Mouse (Mus musculus) heart, postnatal 0 days (tissue): ENCODE data around the gene Cpd. TPM values are rescaled to one million over a fixed set of nuclear protein-coding genes. Genes with fewer than 3 reads are reported as not detected.

Experiments
- ATAC-seq: fragments of 200-750 bp; cut with Nextera tagmentation; 2 replicates; pipeline ENCODE4 v1.8.0; 2017; ENCODE audit warnings: low read depth, moderate number of reproducible peaks, moderate library complexity; ENCODE audit not compliant: insufficient read depth
- DNase-seq: peaks from one replicate; pipeline ENCODE4 v3.0.0-alpha.2; 2016; ENCODE audit warnings: low spot score
- H3K27ac ChIP-seq: fragments of 300-500 bp; sonication (generic); 2 replicates; pipeline ENCODE4 v1.5.1; 2014; ENCODE audit warnings: low read depth, mild to moderate bottlenecking
- H3K27me3 ChIP-seq: fragments of 300-500 bp; sonication (generic); 2 replicates; pipeline ENCODE4 v1.6.1; 2014; ENCODE audit warnings: low read length, mixed read lengths; ENCODE audit not compliant: control insufficient read depth, insufficient read depth
- H3K36me3 ChIP-seq: fragments of 300-500 bp; sonication (generic); replicated peaks from 2 replicates; pipeline ENCODE4 v1.6.1; 2014; ENCODE audit warnings: low read length, mixed read lengths; ENCODE audit not compliant: control insufficient read depth, insufficient read depth
- H3K4me1 ChIP-seq: fragments of 300-500 bp; sonication (generic); 2 replicates; pipeline ENCODE4 v1.6.1; 2014; ENCODE audit warnings: antibody characterized with exemption; ENCODE audit not compliant: control insufficient read depth, insufficient read depth
- H3K4me2 ChIP-seq: fragments of 300-500 bp; sonication (generic); 2 replicates; pipeline ENCODE4 v1.6.1; 2014; ENCODE audit warnings: low read depth, mild to moderate bottlenecking, low read length, moderate library complexity
- H3K4me3 ChIP-seq: fragments of 300-500 bp; sonication (generic); 2 replicates; pipeline ENCODE4 v1.5.1; 2014; ENCODE audit warnings: low read depth, low read length
- H3K9ac ChIP-seq: fragments of 300-500 bp; sonication (generic); replicated peaks from 2 replicates; pipeline ENCODE4 v1.6.1; 2014; ENCODE audit warnings: low read depth, low read length, mixed read lengths
- H3K9me3 ChIP-seq: fragments of 300-500 bp; sonication (generic); replicated peaks from 2 replicates; pipeline ENCODE4 v1.6.1; 2016; ENCODE audit warnings: low read length; ENCODE audit not compliant: control insufficient read depth
- CTCF ChIP-seq: IDR thresholded peaks from 2 replicates; pipeline ENCODE4 v1.5.1; 2016; ENCODE audit warnings: antibody characterized with exemption, control low read depth, low read depth
- EP300 ChIP-seq: IDR thresholded peaks from 2 replicates; pipeline ENCODE4 v1.6.1; 2016; ENCODE audit warnings: antibody characterized with exemption, low read depth
- WGBS: fragments of 180-500 bp; shearing (Covaris S2); extraction: QIAGEN DNeasy Blood & Tissue Kit; methylation state at CpG from one replicate; pipeline ENCODE4 v1.1.7; 2014; 5-methylcytosine and 5-hydroxymethylcytosine counted together
- polyA plus RNA-seq: library from polyadenylated mRNA; unstranded; fragments of >200 nt; fragmentation: Nextera tagmentation; extraction: Ambion mirVana; gene quantifications from 2 replicates; pipeline ENCODE4 v1.2.1, GENCODE M21; 2015
- total RNA-seq: library from RNA; depleted of rRNA; stranded (reverse); fragments of >200 nt; gene quantifications from 2 replicates; pipeline ENCODE4 v1.2.3, GENCODE M21; 2014; ENCODE audit warnings: low replicate concordance

Cpd gene
- total and polyA plus RNA-seq, 2 experiments from 2014 or later, result 8.6 to 66.9 TPM

DNA sequence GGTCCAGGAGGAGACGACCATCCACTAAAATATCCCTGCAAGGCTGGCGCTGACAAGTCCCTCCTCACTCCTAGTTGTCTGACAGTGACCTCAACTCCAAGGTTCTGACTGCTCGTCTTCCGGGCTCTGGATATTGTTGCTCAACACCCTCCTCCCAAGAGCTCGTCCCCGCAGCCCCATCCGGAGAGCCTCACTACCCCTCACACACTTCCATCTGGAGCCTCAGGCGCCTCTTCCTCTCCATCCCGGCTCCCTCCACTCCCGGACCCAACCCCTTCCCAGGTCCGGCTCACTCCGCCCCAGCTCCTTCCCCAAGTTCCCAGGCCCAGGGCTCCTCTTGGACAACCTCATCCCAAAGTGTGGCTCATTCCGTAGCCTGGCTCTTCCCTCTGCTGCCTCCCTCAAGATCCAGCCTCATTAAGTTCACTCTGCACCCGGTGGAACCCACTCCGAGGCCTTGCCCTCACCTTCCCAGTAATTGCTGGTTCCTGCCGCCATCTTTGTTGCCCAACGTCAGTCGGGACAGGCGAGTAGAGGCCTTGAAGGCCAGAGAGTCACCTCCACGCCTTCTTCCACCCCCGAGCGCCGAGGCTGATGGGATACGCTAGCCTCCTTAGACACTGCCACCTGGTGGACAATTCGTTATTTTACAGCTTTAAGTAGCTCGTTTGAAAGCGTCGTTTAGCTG, 83.6 kb downstream of the Cpd start, which contains the start of gene Gosr1:
Gene Gosr1, minus strand, starts transcription at position 527 of the 688 bp plus-strand sequence.
- Histone ChIP-seq H3K9me3 (no peaks in the 10 kb centered on the region), H3K9ac (peak within 1 kb of the TSS; percentile 94), H3K4me1 (peaks cover 4% of the 10 kb centered on the region; the same call in 1 of the 2 replicates), H3K36me3 (peaks cover 28% of the 10 kb centered on the region), H3K4me2 (peak within 1 kb of the TSS; percentile 73), H3K4me3 (peak within 1 kb of the TSS; percentile 86), H3K27ac (peak within 1 kb of the TSS; percentile 90), H3K27me3 (no peaks in the 10 kb centered on the region)
- peak; percentile 94 for DNase-seq
- TF ChIP-seq EP300 (peak; percentile 65; the same call in 1 of the 2 replicates), CTCF (peak; percentile 96)
- under 1% methylated on average over 28 of the region's 28 CpGs for WGBS
- ATAC-seq, result peak; percentile 99

DNA sequence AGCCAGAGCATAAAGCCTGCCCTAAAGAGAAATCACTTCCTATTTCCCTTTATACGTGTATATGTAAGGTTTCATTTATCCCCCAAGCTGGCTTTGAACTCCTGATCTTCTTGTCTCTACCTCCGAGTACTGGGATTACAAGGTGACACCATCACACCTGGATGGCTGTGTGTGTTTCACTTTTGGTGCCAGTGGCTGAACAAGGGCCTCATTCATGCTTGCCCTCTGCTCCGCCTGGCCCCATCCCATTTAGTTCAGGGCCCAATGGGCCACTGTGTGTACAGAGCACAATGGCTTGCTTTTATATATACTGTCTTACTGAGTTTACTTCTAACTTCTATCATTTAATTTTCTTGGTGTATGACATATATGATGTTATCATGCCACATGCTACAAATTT, 94.5 kb downstream of the Cpd start:
- no peak overlapping the region for H3K4me2 ChIP-seq
- H3K27ac ChIP-seq, result no peak overlapping the region
- TF ChIP-seq EP300 (no peak), CTCF (no peak)
- 90% methylated on average over 3 of the region's 3 CpGs for WGBS
- no peak overlapping the region for H3K4me3 ChIP-seq
- no peaks in the 10 kb centered on the region for H3K9me3 ChIP-seq
- ATAC-seq (no peak), DNase-seq (no peak)
- no peaks in the 10 kb centered on the region for H3K27me3 ChIP-seq
- no peaks in the 10 kb centered on the region for H3K4me1 ChIP-seq
- no peak overlapping the region for H3K9ac ChIP-seq
- peaks cover 80% of the 10 kb centered on the region for H3K36me3 ChIP-seq

DNA sequence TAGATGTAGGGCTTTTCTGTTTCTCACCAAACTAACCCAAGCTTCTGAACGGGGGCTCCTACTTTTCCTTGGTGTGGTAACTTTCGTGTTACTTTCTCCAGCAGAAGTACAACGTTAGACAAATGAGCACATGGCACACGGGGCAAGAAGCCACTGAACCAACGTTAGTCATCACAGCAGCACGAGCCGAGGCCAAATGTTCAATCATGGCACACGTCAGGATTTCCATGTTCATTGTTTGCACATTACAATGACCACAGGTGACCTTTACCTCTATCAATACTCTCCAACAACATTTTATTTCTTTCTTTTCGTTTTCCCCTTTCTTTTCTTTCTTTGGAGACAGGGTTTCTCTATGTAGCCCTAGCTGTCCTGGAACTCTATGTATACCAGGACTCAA, 98.0 kb downstream of the Cpd start:
- WGBS, result 86% methylated on average over 9 of the region's 9 CpGs
- Histone ChIP-seq H3K4me3 (no peak overlapping the region), H3K9ac (no peak overlapping the region), H3K4me1 (no peaks in the 10 kb centered on the region), H3K27me3 (no peaks in the 10 kb centered on the region), H3K27ac (no peak overlapping the region), H3K36me3 (peaks cover 80% of the 10 kb centered on the region), H3K4me2 (no peak overlapping the region), H3K9me3 (no peaks in the 10 kb centered on the region)
- no peak for DNase-seq
- no peak for ATAC-seq
- no peak for TF ChIP-seq CTCF
- no peak for TF ChIP-seq EP300

DNA sequence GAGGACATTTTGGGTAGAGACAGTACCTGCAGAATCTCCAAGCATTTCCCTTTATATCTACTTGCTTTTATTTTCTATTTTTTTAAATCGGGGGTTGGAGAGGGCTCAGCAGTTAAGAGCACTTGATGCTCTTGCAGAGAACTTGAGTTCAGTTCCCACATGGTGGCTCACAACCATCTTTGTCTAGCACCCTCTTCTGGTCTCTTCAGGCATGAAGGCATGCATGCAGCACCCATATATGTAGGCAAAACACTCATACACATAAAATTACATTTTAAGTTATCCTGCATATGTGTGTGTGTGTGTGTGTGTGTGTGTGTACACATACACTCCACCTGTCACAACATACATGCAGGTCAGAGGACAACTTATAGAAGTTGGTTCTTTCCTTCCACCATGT, 100.9 kb downstream of the Cpd start:
- Histone ChIP-seq H3K4me1 (no peaks in the 10 kb centered on the region), H3K9me3 (no peaks in the 10 kb centered on the region), H3K36me3 (peaks cover 73% of the 10 kb centered on the region), H3K4me3 (no peak overlapping the region), H3K4me2 (no peak overlapping the region), H3K9ac (no peak overlapping the region), H3K27ac (no peak overlapping the region), H3K27me3 (no peaks in the 10 kb centered on the region)
- no peak for DNase-seq
- no peak for ATAC-seq
- TF ChIP-seq EP300 (no peak), CTCF (no peak)
- WGBS, result 90% methylated on average over 1 of the region's 1 CpGs

DNA sequence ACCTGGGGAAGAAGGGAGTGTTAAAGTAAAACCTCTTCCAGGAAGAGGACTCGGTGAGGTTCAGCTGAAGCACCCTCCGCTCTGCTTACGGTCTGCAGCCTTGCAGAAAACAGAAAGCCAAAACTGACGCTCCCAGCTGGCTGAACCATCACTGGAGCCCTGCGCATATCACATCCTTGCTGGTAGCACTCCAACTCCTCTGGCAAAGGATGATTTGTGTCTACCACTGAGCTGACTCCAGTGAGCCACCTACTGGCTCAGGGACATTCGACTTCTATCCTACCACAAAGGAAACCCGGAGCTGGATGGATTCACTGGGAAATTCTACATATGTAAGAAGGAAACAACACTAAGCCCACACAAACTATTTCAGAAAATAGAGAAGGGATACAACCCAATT, 102.3 kb downstream of the Cpd start:
- 58% methylated on average over 7 of the region's 7 CpGs for WGBS
- DNase-seq (peak; percentile 67), ATAC-seq (peak; percentile 66; the same call in 1 of the 2 replicates)
- H3K27ac ChIP-seq, result no peak overlapping the region
- peaks cover 63% of the 10 kb centered on the region for H3K36me3 ChIP-seq
- H3K4me3 ChIP-seq, result no peak overlapping the region
- TF ChIP-seq CTCF, result peak; percentile 69
- no peak for TF ChIP-seq EP300
- H3K4me2 ChIP-seq, result no peak overlapping the region
- H3K9ac ChIP-seq, result no peak overlapping the region
- no peaks in the 10 kb centered on the region for H3K27me3 ChIP-seq
- H3K4me1 ChIP-seq, result no peaks in the 10 kb centered on the region
- no peaks in the 10 kb centered on the region for H3K9me3 ChIP-seq

DNA sequence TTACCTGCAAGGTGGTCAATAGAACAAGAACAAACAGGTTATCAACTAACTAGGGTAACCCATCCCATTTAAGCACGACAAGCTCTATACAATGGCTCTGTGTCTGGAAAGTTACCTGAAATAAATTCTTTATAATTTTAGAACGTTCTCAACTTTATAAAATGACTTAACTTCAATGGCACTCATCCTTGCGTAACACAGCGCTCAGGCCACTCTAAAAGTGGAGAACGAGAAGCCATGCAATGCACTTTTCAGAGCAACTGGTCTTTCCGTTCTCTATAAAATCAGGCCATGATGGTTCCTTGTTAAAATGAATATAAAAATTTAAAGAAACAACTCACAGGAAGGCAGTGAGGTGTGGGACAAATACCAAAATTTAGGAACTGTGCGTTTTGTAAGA, 104.3 kb downstream of the Cpd start:
- DNase-seq, result no peak
- no peak overlapping the region for H3K4me3 ChIP-seq
- no peak for ATAC-seq
- peaks cover 49% of the 10 kb centered on the region for H3K36me3 ChIP-seq
- H3K27ac ChIP-seq, result no peak overlapping the region
- H3K4me1 ChIP-seq, result no peaks in the 10 kb centered on the region
- H3K9me3 ChIP-seq, result no peaks in the 10 kb centered on the region
- H3K9ac ChIP-seq, result no peak overlapping the region
- no peaks in the 10 kb centered on the region for H3K27me3 ChIP-seq
- WGBS, result 94% methylated on average over 7 of the region's 7 CpGs
- TF ChIP-seq CTCF, result no peak
- no peak for TF ChIP-seq EP300
- no peak overlapping the region for H3K4me2 ChIP-seq
